Mouse (Mus musculus) MEL (cell line): ENCODE results near the gene Rpl10-ps3. TPM values are rescaled to one million over a fixed set of nuclear protein-coding genes. Genes with fewer than 3 reads are reported as not detected.

Experiments
- DNase-seq: peaks from one replicate; pipeline ENCODE4 v3.0.0; 2011; ENCODE audit warnings: low read depth, low spot score
- H3K27ac ChIP-seq: 2 replicates; pipeline ENCODE4 v1.5.1; 2012; ENCODE audit warnings: low read depth, mild to moderate bottlenecking, control low read depth, low read length, moderate library complexity; ENCODE audit not compliant: control insufficient read depth
- H3K27me3 ChIP-seq, 2 experiments: fragments of 150-350 bp in 1 of 2; sonication (generic) in 1 of 2; 2 replicates each; pipeline ENCODE4 v1.6.1; 2012; ENCODE audit warnings: low read length in 2 of 2, mild to moderate bottlenecking in 2 of 2, improper control_type of control experiment in 1 of 2, moderate library complexity in 1 of 2; ENCODE audit not compliant: insufficient read depth in 2 of 2, control insufficient read depth in 1 of 2
- H3K36me3 ChIP-seq, 2 experiments: 2 replicates each; pipeline ENCODE4 v1.6.1; 2012 to 2014; ENCODE audit warnings: low read length in 2 of 2, improper control_type of control experiment in 1 of 2, inconsistent platforms in 1 of 2, mild to moderate bottlenecking in 1 of 2; ENCODE audit not compliant: insufficient read depth in 2 of 2, control insufficient read depth in 1 of 2
- H3K4me1 ChIP-seq, 2 experiments: fragments of 150-350 bp in 1 of 2; sonication (generic) in 1 of 2; 2 replicates each; pipeline ENCODE4 v1.6.1; 2012; ENCODE audit warnings: low read length in 2 of 2, improper control_type of control experiment in 1 of 2, mild to moderate bottlenecking in 1 of 2; ENCODE audit not compliant: insufficient read depth in 2 of 2, control insufficient read depth in 1 of 2
- H3K4me3 ChIP-seq, 2 experiments: fragments of 150-350 bp in 1 of 2; sonication (generic) in 1 of 2; 2 replicates each; pipeline ENCODE4 v1.5.1; 2012; ENCODE audit warnings: low read depth in 2 of 2, low read length in 2 of 2, mild to moderate bottlenecking in 2 of 2, moderate library complexity in 2 of 2, control low read depth in 1 of 2, improper control_type of control experiment in 1 of 2; ENCODE audit not compliant: control insufficient read depth in 1 of 2, insufficient read depth in 1 of 2
- H3K79me2 ChIP-seq: 2 replicates; pipeline ENCODE4 v1.6.1; 2012; ENCODE audit warnings: mild to moderate bottlenecking, low read length, moderate library complexity; ENCODE audit not compliant: control insufficient read depth, poor library complexity, insufficient read depth
- H3K9ac ChIP-seq: 2 replicates; pipeline ENCODE4 v1.6.1; 2012; ENCODE audit warnings: low read depth, mild to moderate bottlenecking, control low read depth, low read length, moderate library complexity; ENCODE audit not compliant: control insufficient read depth, poor library complexity, severe bottlenecking
- H3K9me3 ChIP-seq: fragments of 150-350 bp; sonication (generic); replicated peaks from 2 replicates; pipeline ENCODE4 v1.6.1; 2012; ENCODE audit warnings: mild to moderate bottlenecking, low read length, improper control_type of control experiment, moderate library complexity; ENCODE audit not compliant: insufficient read depth
- BHLHE40 ChIP-seq: IDR thresholded peaks from 2 replicates; pipeline ENCODE4 v1.6.1; 2012; ENCODE audit warnings: low read depth, mild to moderate bottlenecking, inconsistent platforms, low read length, improper control_type of control experiment, borderline replicate concordance
- GABPA ChIP-seq: IDR thresholded peaks from 2 replicates; pipeline ENCODE4 v1.6.1; 2012; ENCODE audit warnings: low read depth, mild to moderate bottlenecking, inconsistent platforms, low read length, improper control_type of control experiment, moderate library complexity
- HCFC1 ChIP-seq: IDR thresholded peaks from 2 replicates; pipeline ENCODE4 v1.6.1; 2012; ENCODE audit warnings: low read depth, mild to moderate bottlenecking, inconsistent platforms, low read length, improper control_type of control experiment, moderate library complexity
- MAFK ChIP-seq: IDR thresholded peaks from 2 replicates; pipeline ENCODE4 v1.6.1; 2011; ENCODE audit warnings: low read depth, mild to moderate bottlenecking, low read length, improper control_type of control experiment, borderline replicate concordance
- MAZ ChIP-seq: IDR thresholded peaks from 2 replicates; pipeline ENCODE4 v1.6.1; 2012; ENCODE audit warnings: low read depth, mild to moderate bottlenecking, inconsistent platforms, low read length, improper control_type of control experiment
- MEF2A ChIP-seq: IDR thresholded peaks from 2 replicates; pipeline ENCODE4 v1.6.1; 2014; ENCODE audit warnings: low read depth, mild to moderate bottlenecking, inconsistent platforms, low read length, improper control_type of control experiment; ENCODE audit not compliant: poor library complexity, insufficient replicate concordance, severe bottlenecking; ENCODE audit errors: extremely low read depth
- MXI1 ChIP-seq: IDR thresholded peaks from 2 replicates; pipeline ENCODE4 v1.6.1; 2011; ENCODE audit warnings: mild to moderate bottlenecking, low read depth, low read length, improper control_type of control experiment
- MYB ChIP-seq: IDR thresholded peaks from 2 replicates; pipeline ENCODE4 v1.6.1; 2011; ENCODE audit warnings: mild to moderate bottlenecking, low read depth, low read length, improper control_type of control experiment
- MYC ChIP-seq: IDR thresholded peaks from 2 replicates; pipeline ENCODE4 v1.6.1; 2011; ENCODE audit warnings: low read depth, mild to moderate bottlenecking, low read length, improper control_type of control experiment, moderate library complexity
- NRF1 ChIP-seq: IDR thresholded peaks from 2 replicates; pipeline ENCODE4 v1.6.1; 2014; ENCODE audit warnings: low read depth, mild to moderate bottlenecking, inconsistent platforms, low read length, improper control_type of control experiment, moderate library complexity; ENCODE audit not compliant: poor library complexity, insufficient read depth, severe bottlenecking
- POLR2A ChIP-seq, 2 experiments: IDR thresholded peaks; 2 replicates each; pipeline ENCODE4 v1.6.1; 2011 to 2012; ENCODE audit warnings: low read length in 2 of 2, mild to moderate bottlenecking in 2 of 2, control low read depth in 1 of 2, improper control_type of control experiment in 1 of 2, low read depth in 1 of 2, moderate library complexity in 1 of 2; ENCODE audit not compliant: control insufficient read depth in 1 of 2, insufficient read depth in 1 of 2, poor library complexity in 1 of 2
- POLR2AphosphoS2 ChIP-seq: IDR thresholded peaks from 2 replicates; pipeline ENCODE4 v1.6.1; 2011; ENCODE audit warnings: low read length, improper control_type of control experiment
- POLR2AphosphoS5 ChIP-seq: IDR thresholded peaks from 2 replicates; pipeline ENCODE4 v1.6.1; 2012; ENCODE audit warnings: low read depth, borderline replicate concordance, mild to moderate bottlenecking, inconsistent platforms, low read length, moderate library complexity, mixed read lengths
- RCOR1 ChIP-seq: IDR thresholded peaks from 2 replicates; pipeline ENCODE4 v1.6.1; 2012; ENCODE audit warnings: low read depth, mild to moderate bottlenecking, inconsistent platforms, low read length, improper control_type of control experiment
- SMC3 ChIP-seq: IDR thresholded peaks from 2 replicates; pipeline ENCODE4 v1.6.1; 2011; ENCODE audit warnings: low read depth, low read length, improper control_type of control experiment
- TCF12 ChIP-seq: IDR thresholded peaks from 2 replicates; pipeline ENCODE4 v1.6.1; 2014; ENCODE audit warnings: low read depth, mild to moderate bottlenecking, inconsistent platforms, low read length, improper control_type of control experiment, moderate library complexity
- UBTF ChIP-seq: IDR thresholded peaks from 2 replicates; pipeline ENCODE4 v1.6.1; 2012; ENCODE audit warnings: low read depth, mild to moderate bottlenecking, inconsistent platforms, low read length, improper control_type of control experiment, moderate library complexity, borderline replicate concordance; ENCODE audit not compliant: insufficient read depth
- USF1 ChIP-seq: IDR thresholded peaks from 2 replicates; pipeline ENCODE4 v1.6.1; 2014; ENCODE audit warnings: low read depth, mild to moderate bottlenecking, inconsistent platforms, low read length, improper control_type of control experiment, moderate library complexity
- ZC3H11A ChIP-seq: IDR thresholded peaks from 2 replicates; pipeline ENCODE4 v1.6.1; 2012; ENCODE audit warnings: low read depth, mild to moderate bottlenecking, inconsistent platforms, low read length, improper control_type of control experiment
- ZKSCAN1 ChIP-seq: IDR thresholded peaks from 2 replicates; pipeline ENCODE4 v1.6.1; 2012; ENCODE audit warnings: low read depth, mild to moderate bottlenecking, inconsistent platforms, low read length, improper control_type of control experiment, moderate library complexity
- ZNF384 ChIP-seq: IDR thresholded peaks from 2 replicates; pipeline ENCODE4 v1.6.1; 2012; ENCODE audit warnings: low read depth, mild to moderate bottlenecking, inconsistent platforms, low read length, improper control_type of control experiment
- polyA plus RNA-seq, 2 experiments: library from polyadenylated mRNA; stranded (reverse) in 1 of 2; unstranded in 1 of 2; fragments of >175 nt in 1 of 2; fragments of >200 nt in 1 of 2; gene quantifications; 2 replicates each; pipeline versions ENCODE4 v1.2.1 to v1.2.4; 2012; ENCODE audit warnings: low replicate concordance in 2 of 2, low read depth in 1 of 2; ENCODE audit not compliant: insufficient read length in 2 of 2, insufficient read depth in 1 of 2, missing spikeins in 1 of 2
- total RNA-seq: library from RNA; depleted of rRNA; stranded (reverse); fragments of 300-350 nt; gene quantifications from 2 replicates; pipeline ENCODE4 v1.2.3, GENCODE M21; 2012

The Rpl10-ps3 gene
- total and polyA plus RNA-seq, 3 experiments: 196 to 2,425 (median 355) TPM

DNA sequence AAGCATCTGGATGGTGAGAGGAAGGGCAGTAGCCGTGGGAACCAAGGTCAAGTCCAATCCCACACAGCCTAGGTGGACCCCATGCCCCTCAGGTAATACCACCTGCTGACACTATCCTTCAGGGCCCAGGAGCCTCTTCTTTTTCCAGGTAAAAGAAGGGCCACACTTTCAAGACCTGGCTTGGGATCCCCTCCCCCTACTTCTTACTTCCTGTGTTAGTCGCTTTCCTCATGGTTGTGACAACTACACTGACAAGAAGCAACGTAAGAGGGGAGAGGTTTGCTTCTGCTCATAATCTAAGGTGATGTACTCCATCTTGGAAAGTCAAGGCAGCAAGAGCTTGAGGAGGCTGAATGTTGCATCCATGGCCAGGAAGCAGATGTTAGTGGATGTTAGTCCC is 15.6 kb upstream of the Rpl10-ps3 start:
- Histone ChIP-seq H3K36me3 (no peaks in the 10 kb centered on the region), H3K4me1 (no peaks in the 10 kb centered on the region), H3K9me3 (no peaks in the 10 kb centered on the region), H3K27me3 (no peaks in the 10 kb centered on the region; a peak in 1 of 4 replicates), H3K79me2 (no peaks in the 10 kb centered on the region), H3K9ac (no peak overlapping the region), H3K27ac (no peak overlapping the region), H3K4me3 (no peak overlapping the region)
- TF ChIP-seq POLR2A (IDR thresholded peaks at IDR 0.05; ENCODE audit: control insufficient read depth in 1 of 2, insufficient read depth in 1 of 2, low read depth in 1 of 2, low read length in 2 of 2, poor library complexity in 1 of 2) (no peak), MAFK (no peak), ZC3H11A (no peak), MEF2A (no peak), MXI1 (no peak), BHLHE40 (no peak), POLR2AphosphoS5 (no peak), RCOR1 (no peak), UBTF (no peak), SMC3 (no peak), NRF1 (no peak)
- DNase-seq: no peak

DNA sequence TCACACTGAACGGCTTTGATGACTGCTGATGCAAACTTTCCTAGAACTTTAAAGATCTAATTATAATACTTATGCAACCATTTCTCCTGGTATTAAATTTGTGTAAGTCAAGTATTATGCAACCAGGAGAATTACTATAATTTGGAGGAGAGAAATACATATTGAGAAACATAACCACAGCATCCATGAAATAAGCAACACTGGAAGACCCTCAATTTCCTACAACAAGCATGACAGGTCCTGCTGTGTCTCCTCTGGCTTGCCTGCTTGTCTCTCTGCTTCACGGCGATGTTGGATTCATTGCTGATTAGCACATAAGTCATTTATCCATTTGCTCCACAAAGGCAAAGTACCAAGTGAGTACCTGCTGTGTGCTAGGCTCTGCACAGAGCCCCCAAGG is 12.6 kb upstream of the Rpl10-ps3 start:
- TF ChIP-seq MYB: no peak
- TF ChIP-seq ZNF384: no peak
- TF ChIP-seq USF1: no peak
- TF ChIP-seq HCFC1: no peak
- no peak for TF ChIP-seq MYC
- no peak for TF ChIP-seq GABPA
- no peak for TF ChIP-seq ZKSCAN1
- no peak for TF ChIP-seq ZC3H11A
- TF ChIP-seq MAZ: no peak
- no peak for TF ChIP-seq POLR2AphosphoS2
- TF ChIP-seq NRF1: no peak
- TF ChIP-seq TCF12: no peak
- no peak for TF ChIP-seq POLR2A (IDR thresholded peaks at IDR 0.05; ENCODE audit: control insufficient read depth in 1 of 2, insufficient read depth in 1 of 2, low read depth in 1 of 2, low read length in 2 of 2, poor library complexity in 1 of 2)
- H3K4me3 ChIP-seq: no peak overlapping the region

More for the DNA sequence above, 12.6 kb upstream of the Rpl10-ps3 start:
- no peaks in the 10 kb centered on the region for H3K79me2 ChIP-seq
- no peak overlapping the region for H3K9ac ChIP-seq
- no peaks in the 10 kb centered on the region; a peak in 1 of 4 replicates for H3K27me3 ChIP-seq
- H3K4me1 ChIP-seq: no peaks in the 10 kb centered on the region
- no peaks in the 10 kb centered on the region for H3K36me3 ChIP-seq
- H3K27ac ChIP-seq: no peak overlapping the region
- H3K9me3 ChIP-seq: no peaks in the 10 kb centered on the region
- DNase-seq: no peak
